Mouse (Mus musculus) Patski (cell line): ENCODE results near the gene Flt3l. TPM values are rescaled to one million over a fixed set of nuclear protein-coding genes. Genes with fewer than 3 reads are reported as not detected.

Experiments
- ATAC-seq: fragments of 100-300 bp; one replicate; pipeline ENCODE4 v1.8.0; 2021
- CTCF ChIA-PET: fragments of 350-600 bp; sonication (Branson Sonifier 250); formaldehyde crosslinking; loops from one replicate; lab custom pipeline; 2022; ENCODE audit warnings: inconsistent platforms; lab: Charles Lee
- POLR2A ChIA-PET: fragments of 350-600 bp; sonication (Branson Sonifier 250); formaldehyde crosslinking; loops from one replicate; lab custom pipeline; 2022; ENCODE audit warnings: antibody characterized with exemption, inconsistent platforms; lab: Charles Lee
- DNase-seq: peaks from one replicate; pipeline ENCODE4 v3.0.0-alpha.2; 2011; ENCODE audit warnings: low read depth, low spot score
- H3K27me3 ChIP-seq: fragments of 371-371 bp; one replicate; pipeline ENCODE4 v1.5.1; 2021
- CTCF ChIP-seq: fragments of 100-300 bp; IDR thresholded peaks from one replicate; pipeline ENCODE4 v1.5.1; 2021
- in situ Hi-C: fragments of 300-500 bp; cut with MboI; formaldehyde crosslinking; loops from 3 replicates; pipeline ENCODE4 v1.11.1; 2018; ENCODE audit warnings: low pct_unique_long_range_greater_than_20kb, mixed read lengths
- polyA plus RNA-seq: library from polyadenylated mRNA; unstranded; gene quantifications from one replicate; pipeline ENCODE4 v1.2.3, GENCODE M21; 2021

Gene Flt3l
- polyA plus RNA-seq, 1 experiment from 2014 or later: 7.3 TPM

DNA sequence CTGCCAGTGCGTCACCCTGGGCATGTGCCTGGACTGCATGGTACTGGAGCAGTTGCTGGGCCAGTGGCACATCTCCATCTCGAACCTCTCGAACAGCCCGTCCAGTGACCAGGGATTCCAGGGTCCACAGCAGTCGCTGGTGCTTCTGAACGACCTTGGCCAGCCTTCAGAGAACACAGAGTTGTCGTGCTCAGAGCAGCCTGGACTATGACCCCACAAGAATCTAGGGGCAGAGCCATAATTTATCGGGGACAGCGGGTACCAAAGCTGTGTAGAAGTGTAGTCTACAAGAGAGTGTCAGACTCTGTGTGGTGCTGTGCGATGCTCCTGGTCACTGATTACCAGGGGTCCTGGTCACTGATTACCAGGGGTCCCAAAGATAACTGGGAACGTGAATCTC lies 11.7 kb upstream of the Flt3l start:
- ChIA-PET POLR2A (interaction anchor here (0.5 kb wide), 1 partner anchor 173 kb away, joined by 3 read pairs; no protein-coding TSS in a partner anchor), CTCF (no interaction called here)
- in situ Hi-C loops: no loop called here
- no peak for TF ChIP-seq CTCF
- ATAC-seq (no peak), DNase-seq (no peak)
- no peaks in the 10 kb centered on the region for H3K27me3 ChIP-seq

DNA sequence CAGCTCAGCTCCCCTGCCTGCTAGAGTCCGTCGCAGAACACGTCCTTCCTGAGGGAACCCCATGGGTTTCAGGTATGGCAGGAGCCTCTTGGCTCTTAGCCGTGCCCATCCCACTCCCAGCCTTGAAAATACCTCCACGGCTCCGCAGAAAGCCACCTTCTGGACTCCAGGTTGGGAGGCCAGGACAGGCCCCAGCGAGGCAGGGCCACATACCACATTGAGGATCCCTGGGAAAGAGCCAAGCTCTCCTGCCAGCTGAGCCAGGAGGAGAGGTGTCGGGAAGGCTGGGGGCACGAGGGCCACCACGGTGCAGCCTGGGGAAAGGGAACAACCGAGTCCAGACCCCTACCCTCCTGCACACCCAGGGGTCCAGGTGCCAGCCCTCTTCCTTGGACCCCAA lies 11.0 kb upstream of the Flt3l start:
- CTCF ChIA-PET: interaction anchor here (1.5 kb wide), 1 partner anchor 11 kb away, joined by 4 read pairs; the partner anchor contains the start of genes Flt3l and Gm45713
- ATAC-seq (no peak), DNase-seq (no peak)
- in situ Hi-C loops: no loop called here
- no peaks in the 10 kb centered on the region for H3K27me3 ChIP-seq
- POLR2A ChIA-PET: no interaction called here
- TF ChIP-seq CTCF: no peak

DNA sequence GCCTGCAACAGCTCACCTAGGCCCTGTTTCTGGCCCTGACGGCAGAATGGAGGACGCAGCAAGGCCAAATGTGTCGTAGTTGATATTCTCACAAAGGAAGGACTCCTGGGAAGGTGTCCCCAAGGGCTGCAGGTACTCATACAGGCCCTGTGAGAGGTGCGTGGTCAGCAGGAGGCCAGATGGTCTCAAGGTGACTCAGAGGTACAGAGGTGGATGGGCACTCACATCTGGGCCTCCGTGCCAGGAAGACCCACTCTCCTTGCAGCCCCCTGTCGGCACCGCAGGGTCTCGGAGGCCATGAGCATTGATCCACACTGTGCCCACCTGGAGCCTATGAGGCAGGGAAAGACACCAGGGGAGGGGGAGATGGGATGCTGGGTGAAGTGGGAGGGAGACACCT lies 9.2 kb upstream of the Flt3l start:
- POLR2A ChIA-PET: no interaction called here

DNA sequence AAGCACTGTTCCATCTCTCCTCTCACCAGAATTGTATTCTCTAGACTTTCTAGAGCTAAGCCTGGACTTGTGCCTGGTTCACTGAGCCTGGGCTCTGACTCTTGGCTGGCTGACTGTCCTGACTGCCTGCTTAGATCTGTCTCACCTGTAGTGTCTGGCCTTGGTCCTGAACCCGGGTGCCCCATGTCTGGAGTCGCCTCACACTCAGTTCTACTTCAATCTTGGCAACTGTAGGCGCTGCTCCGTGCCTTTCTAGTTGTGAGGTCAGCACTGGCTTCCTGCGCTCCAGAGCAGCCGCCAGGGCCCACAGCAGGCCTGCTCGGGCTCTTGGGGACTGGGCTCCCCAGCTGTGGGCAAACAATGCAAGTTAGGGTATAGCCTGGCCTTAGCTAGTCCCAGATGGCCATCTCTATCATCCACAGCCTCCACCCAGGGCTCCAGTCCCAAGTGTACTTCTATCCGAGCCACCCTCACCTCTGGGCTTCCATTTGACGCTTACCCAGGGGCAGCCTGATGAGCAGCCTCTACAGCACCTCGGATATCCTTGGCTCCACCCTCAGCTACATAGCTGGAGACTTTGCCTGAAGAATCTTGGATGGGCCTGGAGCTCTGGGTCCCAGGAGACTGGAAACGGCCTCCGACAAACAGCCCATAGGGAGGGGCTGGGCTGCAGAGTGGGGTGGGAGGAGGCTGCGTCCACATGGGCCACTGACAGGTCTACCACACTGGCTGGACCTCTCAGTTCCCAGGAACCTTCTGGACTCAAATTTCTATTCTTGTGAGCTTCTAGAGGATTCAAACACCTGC lies 8.3 kb upstream of the Flt3l start:
- no peaks in the 10 kb centered on the region for H3K27me3 ChIP-seq
- CTCF ChIA-PET: interaction anchor here (1.3 kb wide), 1 partner anchor 76 kb away, joined by 3 read pairs; no protein-coding TSS in a partner anchor

More for the DNA sequence above, 9.2 kb upstream of the Flt3l start:
- in situ Hi-C loops: no loop called here
- ATAC-seq: no peak
- CTCF ChIA-PET: no interaction called here
- H3K27me3 ChIP-seq: no peaks in the 10 kb centered on the region
- TF ChIP-seq CTCF: no peak
- no peak for DNase-seq

DNA sequence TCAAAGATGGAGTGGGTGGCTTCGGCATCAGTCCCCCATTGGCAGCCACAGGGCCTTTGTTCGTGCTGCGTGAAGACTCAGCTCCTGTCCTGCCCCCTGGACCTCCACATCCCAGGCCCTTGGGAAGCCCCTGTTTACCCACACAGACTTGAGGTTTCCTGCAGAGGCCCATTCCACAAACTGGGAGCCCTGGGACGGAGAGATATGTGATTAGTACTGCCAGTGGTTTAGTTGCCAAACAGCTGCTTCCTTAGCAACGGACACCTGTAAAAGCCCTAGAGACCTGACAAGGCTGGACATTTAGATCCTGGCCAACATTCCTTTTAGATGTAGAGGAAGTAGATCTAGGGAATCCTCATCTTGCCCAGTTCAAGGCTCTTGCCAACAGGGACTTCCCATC lies 5.7 kb upstream of the Flt3l start:
- ChIA-PET POLR2A (no interaction called here), CTCF (no interaction called here)
- no peak for TF ChIP-seq CTCF
- ATAC-seq (no peak), DNase-seq (no peak)
- H3K27me3 ChIP-seq: no peaks in the 10 kb centered on the region
- in situ Hi-C loops: no loop called here

More for the DNA sequence above, 8.3 kb upstream of the Flt3l start:
- no peak for DNase-seq
- no peak for TF ChIP-seq CTCF
- POLR2A ChIA-PET: no interaction called here
- in situ Hi-C loops: no loop called here
- ATAC-seq: no peak

DNA sequence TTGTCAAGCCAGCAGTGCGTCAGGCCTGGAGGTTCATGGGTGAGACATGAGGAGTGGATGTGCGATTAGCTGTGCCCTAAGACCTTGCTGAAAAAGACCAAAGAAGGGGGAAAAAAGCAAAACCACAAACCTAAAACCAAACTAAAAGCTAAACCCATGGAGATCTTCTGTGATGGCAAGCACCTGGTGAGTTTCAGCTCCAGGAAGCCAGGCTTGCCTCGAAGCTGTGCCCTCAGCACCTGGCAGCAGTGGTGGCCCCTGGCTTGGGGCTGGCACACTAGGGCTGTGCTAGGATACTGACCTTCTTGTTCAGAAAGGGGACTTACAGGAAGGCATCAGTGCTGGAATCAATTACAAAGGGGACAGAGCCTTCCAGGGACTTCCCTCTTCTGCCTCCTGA lies 5.1 kb upstream of the Flt3l start:
- no peak for ATAC-seq
- POLR2A ChIA-PET: no interaction called here

DNA sequence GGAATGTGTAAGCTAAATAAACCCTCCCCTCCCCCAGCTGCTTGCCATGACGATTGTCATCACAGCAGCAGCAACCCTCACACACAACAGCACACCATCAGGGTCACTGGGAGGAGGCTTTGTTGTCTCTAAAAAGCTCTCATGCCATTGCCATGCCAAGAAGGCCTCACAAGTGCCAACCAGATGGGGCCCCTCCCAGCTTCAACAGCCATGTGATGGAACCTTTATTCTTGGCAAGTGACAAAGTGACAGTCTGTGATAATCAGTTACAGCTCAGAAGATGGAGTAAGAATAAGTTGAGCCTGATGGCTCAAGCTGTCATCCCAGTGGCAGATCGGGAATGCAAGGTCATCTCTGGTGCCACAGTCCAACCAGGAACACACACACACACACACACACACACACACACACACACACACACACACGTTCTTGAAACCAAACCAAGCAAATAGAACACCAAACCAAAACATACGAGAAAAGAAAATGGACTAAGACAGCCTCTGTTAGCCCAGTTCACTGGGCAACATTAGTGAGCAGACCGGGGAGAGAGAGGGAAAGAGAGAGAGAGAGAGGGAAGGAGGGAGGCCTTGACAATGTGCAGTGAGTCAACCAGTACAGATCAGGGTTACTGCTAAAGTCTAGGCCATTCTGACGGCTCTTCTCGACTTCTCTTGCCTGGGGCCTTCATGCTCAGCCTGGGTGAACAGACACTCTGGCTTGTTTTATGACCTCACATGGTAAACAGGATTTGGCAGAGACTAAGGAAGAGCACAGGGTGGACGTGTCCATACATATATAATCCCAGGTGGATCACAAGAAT lies 3.9 kb upstream of the Flt3l start:
- H3K27me3 ChIP-seq: no peaks in the 10 kb centered on the region
- DNase-seq (no peak), ATAC-seq (no peak)
- CTCF ChIA-PET: no interaction called here
- in situ Hi-C loops: no loop called here
- no peak for TF ChIP-seq CTCF
- POLR2A ChIA-PET: no interaction called here

More for the DNA sequence above, 5.1 kb upstream of the Flt3l start:
- DNase-seq: no peak
- CTCF ChIA-PET: no interaction called here
- H3K27me3 ChIP-seq: no peaks in the 10 kb centered on the region
- no peak for TF ChIP-seq CTCF
- in situ Hi-C loops: no loop called here

DNA sequence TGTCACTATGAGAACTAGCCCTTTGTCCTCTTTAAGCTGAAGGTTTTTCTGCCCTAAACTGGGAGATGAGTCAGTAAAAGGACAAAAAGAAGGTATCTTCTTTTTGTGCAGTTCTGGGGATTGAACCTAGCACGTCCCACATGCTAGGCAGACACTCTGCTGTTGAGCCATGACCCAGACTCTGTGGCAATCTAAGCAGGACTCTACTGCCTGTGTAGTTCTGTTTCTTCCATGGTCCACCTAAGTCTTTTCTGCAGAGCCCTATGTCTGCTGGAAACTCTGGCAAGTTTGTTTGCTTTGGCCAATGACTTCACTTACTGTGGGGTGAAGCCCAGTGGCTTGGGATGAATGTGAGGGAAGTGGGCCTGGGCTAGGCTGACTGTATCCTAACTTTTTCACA lies 2.2 kb upstream of the Flt3l start:
- DNase-seq (no peak), ATAC-seq (no peak)
- H3K27me3 ChIP-seq: no peaks in the 10 kb centered on the region
- in situ Hi-C loops: no loop called here
- no peak for TF ChIP-seq CTCF
- POLR2A ChIA-PET: no interaction called here
- CTCF ChIA-PET: interaction anchor here (1.5 to 2.8 kb wide), 2 partner anchors 13 to 15 kb away, joined by 4 to 10 read pairs; partner anchors contain the start of genes Aldh16a1 and Pih1d1

DNA sequence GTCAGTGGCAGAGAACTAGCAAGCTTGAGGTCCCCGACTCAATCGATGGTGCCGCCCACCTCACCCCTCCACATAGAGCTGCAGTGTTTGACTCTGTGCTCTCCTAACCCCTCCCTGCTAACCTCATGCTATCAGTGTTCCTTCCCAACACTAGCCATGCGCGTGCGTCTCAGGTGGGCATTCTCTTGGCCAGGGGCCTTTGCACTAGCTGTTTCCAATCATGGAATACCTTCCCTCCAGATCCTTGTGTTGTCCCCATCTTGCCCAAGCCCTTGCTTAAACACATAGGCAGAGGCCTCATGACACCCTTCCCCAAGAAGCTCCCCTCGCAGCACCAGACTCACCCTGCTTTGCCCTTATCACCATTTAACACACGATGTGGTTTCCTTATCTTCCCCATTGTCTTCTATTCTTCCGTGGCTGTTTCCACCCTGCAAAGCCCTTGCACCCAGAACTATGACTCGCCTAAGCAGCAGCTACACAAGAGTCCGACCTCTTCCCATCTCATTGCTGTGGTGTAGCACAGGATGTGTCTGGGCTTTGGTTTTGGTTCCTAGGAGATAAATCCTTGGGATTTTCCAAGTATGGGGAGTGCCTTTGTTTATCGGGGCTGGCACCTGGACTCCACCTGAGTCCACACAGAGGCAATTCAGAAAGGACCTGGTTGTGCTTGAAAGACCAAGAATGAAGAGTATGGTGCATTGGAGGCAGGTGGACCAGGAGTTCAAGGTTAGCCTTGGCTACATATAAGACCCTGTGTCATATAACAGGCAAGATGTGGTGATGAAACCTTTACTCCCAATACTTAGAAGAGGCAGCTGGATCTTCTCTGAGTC lies 1.2 kb upstream of the Flt3l start:
- CTCF ChIA-PET: interaction anchor here (1.3 to 2.8 kb wide), 4 partner anchors 14 to 57 kb away, joined by 4 to 10 read pairs (median 6); partner anchors contain the start of genes Aldh16a1, Pih1d1 and Rps11
- in situ Hi-C loops: no loop called here
- no peak for DNase-seq
- POLR2A ChIA-PET: no interaction called here
- H3K27me3 ChIP-seq: no peaks in the 10 kb centered on the region
- no peak for TF ChIP-seq CTCF
- no peak for ATAC-seq

DNA sequence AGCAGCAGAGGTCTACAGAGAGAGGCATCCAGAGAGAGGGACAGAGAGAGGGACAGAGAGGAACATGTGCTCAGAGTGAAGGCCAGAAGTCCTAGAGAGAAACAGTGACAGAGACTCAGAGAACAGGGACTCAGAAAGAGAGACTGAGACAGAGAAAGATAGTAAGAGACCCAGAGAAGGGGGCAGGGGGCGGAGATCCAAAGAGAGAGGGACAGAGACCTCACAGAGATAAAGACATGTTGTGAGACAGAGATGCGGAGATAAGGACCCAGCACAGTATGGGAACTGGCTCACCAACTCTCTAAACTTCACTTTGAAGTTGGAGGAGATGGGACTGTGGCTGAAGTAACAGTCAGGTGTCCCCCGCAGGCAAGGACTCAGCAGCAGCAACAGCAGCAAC lies 862 bp downstream of the Flt3l start:
- ATAC-seq (no peak), DNase-seq (no peak)
- no peaks in the 10 kb centered on the region for H3K27me3 ChIP-seq
- ChIA-PET POLR2A (no interaction called here), CTCF (interaction anchor here (1.6 kb wide), 1 partner anchor 8 kb away, joined by 4 read pairs; no protein-coding TSS in a partner anchor)
- in situ Hi-C loops: no loop called here
- no peak for TF ChIP-seq CTCF
